Mouse (Mus musculus) left cerebral cortex, postnatal 14 days (tissue): ENCODE data around the gene Epha10. TPM values are rescaled to one million over a fixed set of nuclear protein-coding genes. Genes with fewer than 3 reads are reported as not detected.

Source experiments
- DNase-seq, 2 experiments: peaks; one replicate each; pipeline ENCODE4 v3.0.0; 2021 to 2022; ENCODE audit warnings: low spot score in 2 of 2, mixed read lengths in 1 of 2
- intact Hi-C: fragments of 180-260 bp; cut with DNase I; formaldehyde crosslinking; loops from one replicate; pipeline ENCODE4 v1.15.1; 2025
- long read RNA-seq, 2 experiments: library from polyadenylated mRNA; stranded (forward); transcript quantifications; one replicate each; pipeline ENCODE4 v2.0.0; 2021
- total RNA-seq, 2 experiments: library from RNA; stranded (reverse); gene quantifications; 2 replicates each; pipeline ENCODE4 v1.2.3; 2021

The Epha10 gene
- total RNA-seq, result 10 to 100 TPM; 32.4 to 34.4 TPM
- long read RNA-seq, experiment 1, full-length matches to known transcripts, result 1 of 30 reads
- long read RNA-seq, experiment 1, partial matches to known transcripts, result 15 of 30 reads
- long read RNA-seq, experiment 1, other reads (novel, unspliced or antisense), result 14 of 30 reads
- long read RNA-seq, experiment 2, partial matches to known transcripts, result 10 of 33 reads
- long read RNA-seq, experiment 2, other reads (novel, unspliced or antisense), result 23 of 33 reads

DNA sequence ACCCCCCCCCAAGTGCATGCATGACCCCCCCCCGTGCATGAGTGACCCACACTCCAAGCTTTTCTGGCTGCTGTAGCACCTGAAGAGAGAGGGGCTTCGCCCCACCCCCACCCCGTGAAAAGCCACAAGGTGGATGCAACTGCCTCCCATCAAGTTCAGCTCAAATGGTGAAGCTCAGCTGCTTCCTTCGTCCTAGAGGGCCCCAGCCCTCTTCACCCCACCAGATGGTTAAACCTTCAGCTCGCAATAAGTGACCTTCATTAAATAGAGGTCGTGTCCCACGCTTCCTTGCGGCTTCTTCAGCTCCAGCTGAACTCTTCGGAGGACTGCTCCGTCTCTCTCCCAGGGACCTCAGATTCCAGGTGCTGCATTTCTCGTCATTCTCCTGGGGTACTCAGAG, at the start of gene Epha10:
Gene Epha10, plus strand, starts transcription at position 301 of the 400 bp plus-strand sequence.
- DNase-seq, result no peak
- intact Hi-C loops, result no loop called here

DNA sequence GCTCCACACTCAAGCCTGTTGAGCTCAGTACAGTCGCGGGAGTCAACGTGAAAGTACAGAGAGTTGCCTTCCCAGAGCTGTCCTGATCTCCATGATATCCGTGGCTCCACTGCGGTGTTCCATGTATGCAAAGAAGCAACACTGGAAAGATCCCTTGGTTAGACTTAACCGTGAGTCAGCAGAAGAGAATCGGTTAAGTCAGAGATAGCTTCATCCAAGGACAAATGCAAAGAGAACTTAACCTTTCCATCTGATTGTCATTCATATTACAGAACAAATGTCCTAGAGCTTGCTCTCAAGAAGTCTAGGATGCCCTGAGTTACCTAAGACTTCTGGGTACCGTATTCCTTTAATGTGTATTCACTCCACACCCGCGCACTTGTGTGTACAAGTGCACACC, 47.9 kb upstream of the Epha10 start:
- no peak for DNase-seq
- intact Hi-C loops, result no loop called here

DNA sequence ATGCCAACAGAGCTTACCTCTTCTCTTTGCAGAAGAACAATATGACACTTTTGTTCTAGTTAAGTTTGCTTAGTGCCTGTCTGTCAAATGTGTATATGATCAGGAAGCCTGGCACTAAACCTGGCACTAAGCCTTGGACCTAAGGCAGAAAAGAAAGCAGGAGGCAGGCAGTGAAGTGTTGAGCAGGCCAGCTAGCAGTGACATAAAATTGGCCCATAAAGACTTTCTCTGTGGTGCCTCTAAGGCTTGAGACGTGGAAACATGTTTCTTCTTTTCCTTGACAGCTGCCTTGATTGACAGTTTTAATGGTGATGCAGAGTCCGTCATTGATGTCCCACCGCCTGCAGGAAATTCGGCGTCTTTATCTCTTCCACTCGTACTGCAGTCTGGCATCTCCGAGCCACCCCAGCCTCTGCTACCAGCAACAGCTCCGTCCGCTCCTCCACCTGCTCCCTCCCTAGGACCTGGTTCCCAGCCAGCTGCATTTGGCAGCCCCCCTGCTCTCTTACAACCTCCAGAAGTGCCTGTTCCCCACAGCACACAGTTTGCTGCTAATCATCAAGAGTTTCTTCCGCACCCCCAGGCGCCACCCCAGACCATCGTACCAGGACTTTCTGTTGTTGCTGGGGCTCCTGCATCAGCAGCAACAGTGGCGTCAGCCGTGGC, 42.5 kb upstream of the Epha10 start:
- DNase-seq, result no peak
- intact Hi-C loops, result no loop called here

DNA sequence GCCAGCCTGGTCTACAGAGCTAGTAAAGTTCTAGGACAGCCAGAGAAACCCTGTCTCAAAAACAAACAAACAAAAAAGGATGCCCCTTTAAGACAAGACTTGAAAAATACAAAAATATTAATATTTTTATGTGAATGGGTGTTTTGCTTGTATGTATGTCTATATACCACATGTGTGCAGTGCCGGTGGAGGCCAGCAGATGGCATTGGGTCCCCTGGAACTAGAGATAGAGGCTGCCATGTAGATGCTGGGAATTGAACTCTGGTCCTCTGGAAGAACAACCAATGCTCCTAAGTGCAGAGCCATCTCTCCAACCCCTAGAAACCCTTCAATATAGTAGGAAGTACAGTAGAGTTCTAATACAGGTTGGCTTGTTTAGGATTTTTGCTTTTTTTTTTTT, 39.7 kb upstream of the Epha10 start:
- intact Hi-C loops, result no loop called here
- DNase-seq, result no peak

DNA sequence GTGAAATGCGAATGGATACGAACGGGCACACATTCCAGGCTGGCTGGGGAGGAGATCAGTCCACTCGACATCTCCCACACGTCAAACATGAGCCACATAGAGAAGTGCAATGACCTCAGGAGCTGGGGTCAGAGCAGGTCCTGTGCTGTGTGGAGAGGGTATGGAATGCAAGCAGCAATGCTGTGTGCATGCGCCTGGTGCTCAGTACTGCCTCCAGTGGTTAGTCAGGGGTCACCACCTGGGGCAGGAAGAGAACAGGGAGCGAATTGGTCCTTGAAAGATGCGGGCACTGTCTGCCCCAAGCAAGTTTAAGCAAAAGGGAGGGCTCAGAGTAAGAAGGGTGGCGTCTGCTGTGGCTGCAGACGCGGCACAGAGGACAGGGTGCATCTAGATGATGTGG, 37.2 kb upstream of the Epha10 start:
- DNase-seq, result no peak
- intact Hi-C loops, result no loop called here

DNA sequence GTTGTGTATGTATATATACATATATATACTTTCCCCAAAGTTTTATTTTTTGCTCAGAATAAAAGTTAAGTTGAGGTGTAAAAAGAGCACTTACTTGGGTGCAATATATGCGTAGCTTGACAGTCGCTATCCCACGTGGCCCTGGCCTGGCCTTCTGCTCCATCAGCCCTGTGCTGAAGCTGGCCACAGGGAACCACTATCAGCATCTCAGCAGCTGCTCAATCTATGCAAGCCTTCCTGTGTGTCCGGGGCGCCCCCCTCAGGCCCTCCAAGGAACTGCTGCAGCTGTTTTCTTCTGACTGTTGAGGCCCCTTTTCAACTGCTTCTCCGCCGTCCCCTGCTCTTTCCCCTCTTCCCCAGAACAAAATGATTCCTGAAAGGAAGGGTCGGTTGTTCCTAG, 33.1 kb upstream of the Epha10 start:
- peak; percentile 89 to 93 for DNase-seq
- intact Hi-C loops, result loop anchor here (2.0 kb wide), 1 partner anchor 45 kb away; the partner anchor contains the start of gene Mtf1

DNA sequence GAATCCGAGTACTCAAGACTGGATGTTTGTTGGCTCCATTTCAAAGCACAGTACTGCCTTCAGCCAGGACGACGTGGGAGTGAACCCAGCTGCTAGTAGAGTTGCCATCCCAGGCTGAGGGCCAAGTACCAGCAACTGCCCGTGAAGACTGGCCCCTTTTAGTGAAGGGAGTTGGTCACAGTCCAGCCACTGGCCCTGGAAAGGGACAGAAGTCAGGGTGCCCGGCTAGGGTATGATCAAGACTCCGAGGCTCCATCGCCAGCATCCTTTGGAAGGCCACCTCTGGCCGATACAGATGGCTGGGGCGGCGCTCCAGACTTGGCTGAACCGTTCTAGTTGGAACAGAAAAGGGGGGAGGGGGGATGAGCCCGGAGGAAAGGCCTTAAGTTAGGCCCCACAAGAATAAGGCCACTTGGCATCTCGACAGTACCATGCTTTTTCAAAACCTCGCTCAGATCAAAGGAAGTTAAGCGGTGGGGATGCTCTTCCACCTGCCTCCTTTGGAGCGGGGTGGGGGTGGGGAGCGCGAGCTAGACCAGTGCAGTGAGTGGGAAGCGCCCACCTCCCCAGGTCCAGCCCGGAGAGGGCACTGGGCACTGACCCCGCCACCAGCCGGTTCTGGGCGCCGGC, 31.0 kb upstream of the Epha10 start:
- DNase-seq, result peak; percentile 72 to 90
- intact Hi-C loops, result no loop called here

DNA sequence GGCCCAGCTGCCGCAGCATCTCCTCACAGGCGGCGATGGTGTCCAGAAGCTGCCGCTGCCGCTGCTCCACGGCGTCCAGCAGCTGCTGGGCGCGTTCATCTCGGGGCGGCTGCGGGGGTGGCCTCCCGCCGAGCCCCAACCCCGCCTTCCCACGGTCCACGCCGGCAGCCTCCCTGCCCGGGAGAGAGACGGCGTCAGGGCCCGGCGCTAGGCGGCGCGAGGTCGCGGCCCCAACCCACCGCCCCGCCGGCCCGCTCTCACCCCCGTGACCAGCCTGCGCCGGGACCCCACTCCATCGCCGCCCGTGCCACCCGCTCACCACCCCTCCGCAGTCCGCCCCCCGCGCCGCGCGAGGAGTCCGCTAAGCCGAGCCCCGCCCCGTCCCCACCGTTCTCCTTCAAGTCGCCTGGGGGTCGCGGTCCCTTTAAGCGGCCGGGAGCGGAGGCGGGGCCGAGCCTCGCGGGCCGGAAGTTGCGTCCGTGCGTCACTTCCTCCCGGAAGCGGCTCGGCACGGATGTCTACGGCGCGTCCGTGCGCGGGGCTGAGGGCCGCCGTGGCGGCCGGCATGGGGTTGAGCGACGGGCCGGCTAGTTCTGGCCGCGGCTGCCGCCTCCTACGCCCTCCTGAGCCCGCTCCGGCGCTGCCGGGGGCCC, 30.3 kb upstream of the Epha10 start, which contains the start of gene Yrdc:
Gene Yrdc, plus strand, starts transcription at position 419 of the 653 bp plus-strand sequence.
- intact Hi-C loops, result no loop called here
- DNase-seq, result peak; percentile 93 to 95

DNA sequence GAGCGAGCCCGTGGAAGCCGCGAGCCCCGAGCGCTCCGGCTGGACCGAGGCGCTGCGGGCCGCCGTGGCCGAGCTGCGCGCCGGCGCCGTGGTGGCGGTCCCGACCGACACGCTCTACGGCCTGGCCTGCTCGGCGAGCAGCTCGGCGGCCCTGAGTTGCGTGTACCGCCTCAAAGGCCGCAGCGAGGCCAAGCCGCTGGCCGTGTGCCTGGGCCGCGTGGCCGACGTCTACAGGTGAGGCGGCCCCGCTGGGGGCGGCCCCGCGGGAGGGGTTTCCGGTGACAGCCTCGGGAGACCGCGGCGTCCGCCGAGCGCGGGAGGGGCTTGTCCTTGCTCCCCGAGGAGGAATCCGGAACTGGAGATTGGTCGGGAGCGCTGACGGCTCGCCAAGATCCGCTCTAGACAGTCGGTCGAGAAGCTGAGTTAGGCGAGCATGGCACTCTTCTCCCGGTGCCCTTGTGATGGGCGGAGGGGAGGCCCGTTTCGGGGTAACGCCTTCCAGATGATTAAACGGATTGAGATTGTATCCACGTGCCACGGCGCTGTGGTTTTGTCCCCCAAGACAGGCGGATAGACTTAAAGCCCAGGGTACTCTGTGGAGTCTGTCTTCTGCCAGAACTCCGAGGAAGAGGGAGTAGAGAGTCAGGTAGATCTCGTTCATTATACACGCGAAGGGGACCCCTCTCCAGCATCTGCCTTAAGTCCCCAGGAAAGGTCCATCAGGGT, 29.6 kb upstream of the Epha10 start, which contains the start of gene 1110065P20Rik:
Gene 1110065P20Rik, minus strand, starts transcription at position 264 of the 726 bp plus-strand sequence.
- DNase-seq, result peak; percentile 76 to 78
- intact Hi-C loops, result no loop called here

DNA sequence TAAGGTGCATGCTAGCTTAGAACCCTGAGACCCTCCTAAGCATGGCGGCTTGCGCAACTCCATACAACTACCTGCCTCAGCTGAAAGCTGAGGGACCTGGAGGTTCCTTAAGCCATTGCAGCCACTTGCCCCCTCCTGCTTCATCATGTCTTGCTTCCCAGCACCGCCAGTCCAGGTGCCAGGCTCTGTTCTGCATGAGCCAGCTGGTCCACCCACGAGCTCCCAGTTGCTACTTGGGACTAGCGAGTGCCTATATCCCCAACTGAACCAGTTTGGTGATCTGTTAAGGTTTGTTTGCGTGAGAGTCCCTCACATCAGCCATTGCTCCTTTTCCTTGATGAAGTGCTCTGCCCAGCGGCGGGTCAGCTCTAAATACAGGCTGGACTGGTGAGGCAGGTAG, 24.4 kb upstream of the Epha10 start:
- intact Hi-C loops, result no loop called here
- DNase-seq, result no peak

DNA sequence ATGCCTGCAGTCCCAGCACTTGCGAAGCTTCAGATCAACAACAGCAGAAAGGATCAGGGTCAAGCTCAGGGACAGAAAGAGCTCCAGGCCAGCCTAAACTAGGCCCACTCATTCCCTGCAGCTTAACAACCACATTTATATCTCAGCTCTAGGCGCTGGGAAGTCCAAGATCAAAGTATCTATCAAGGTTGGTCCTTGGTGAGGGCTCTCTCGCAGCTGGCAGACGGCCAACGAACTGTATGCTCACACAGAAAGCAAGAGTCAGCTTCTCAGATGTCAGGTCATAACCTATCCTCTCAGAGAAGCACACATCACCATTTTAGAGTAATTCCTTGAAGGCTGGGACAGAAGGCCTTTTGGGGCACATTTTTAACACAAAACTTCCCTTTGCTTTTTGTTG, 22.3 kb upstream of the Epha10 start:
- intact Hi-C loops, result no loop called here
- no peak for DNase-seq

DNA sequence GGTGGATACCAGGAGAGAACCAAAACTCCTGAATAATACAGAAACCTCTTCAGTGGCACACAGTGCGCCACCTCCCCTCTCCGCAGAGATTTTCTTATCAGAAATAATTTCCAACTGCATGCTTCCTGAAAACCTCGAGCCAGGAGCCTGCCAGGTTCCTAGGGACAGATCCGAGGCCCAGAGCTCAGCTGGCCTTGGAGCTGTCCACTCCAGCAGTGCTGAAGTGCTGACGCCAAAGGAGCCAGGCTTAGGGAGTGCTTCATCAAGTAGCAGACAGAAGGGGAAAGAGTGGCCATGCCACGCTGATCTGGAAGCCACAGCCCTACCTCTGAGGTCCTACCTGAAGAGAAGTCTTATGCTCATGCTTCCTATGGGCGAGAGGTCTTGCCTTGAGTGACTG, 20.3 kb upstream of the Epha10 start:
- intact Hi-C loops, result no loop called here
- peak in 1 of 2 experiments; percentile 45 for DNase-seq

DNA sequence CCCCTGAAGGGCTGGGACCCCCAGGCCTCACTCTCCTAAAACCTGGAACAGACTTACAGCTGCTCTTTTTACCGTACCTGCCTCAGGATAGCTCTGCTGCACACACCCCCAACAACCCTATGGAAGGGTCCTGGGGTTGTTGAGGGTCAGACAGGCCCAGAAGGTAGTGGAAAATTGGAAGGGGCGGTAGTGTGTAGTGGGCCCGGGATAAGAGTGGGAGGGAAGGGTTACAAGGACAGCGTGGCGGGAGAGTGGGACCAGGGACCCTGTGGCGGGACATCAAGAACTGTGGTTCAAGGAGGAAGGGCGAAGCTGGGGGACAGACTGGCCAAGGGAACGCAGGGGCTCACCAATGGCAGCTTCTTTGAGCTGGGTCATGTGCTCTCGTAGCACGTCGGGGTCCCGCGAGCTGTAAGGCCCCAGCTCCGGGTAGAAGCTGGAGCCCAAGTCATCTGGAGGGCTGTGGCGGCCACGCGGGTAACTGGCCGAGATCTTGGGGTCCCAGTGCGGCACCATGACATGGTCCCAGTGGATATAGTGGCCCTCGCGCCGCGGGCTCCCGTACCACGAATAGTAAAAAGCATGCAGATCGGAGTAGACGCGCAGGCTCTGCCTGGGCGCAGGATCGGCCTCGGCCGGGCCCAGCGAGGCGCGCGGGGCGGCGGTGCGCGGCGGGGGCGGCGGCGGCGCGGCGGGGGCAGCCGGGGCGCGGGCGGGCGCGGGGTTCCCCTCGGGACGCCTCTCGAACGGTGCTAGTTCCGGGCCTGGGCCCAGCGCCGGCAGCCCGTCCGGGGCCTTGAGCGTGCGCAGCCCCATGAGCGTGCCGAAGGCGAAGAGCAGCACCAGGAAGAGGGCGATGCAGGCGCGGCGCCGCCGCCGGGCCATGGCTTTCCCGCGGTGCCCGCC, 19.2 kb upstream of the Epha10 start, which contains the start of gene Maneal:
Gene Maneal, minus strand, starts transcription at position 889 of the 906 bp plus-strand sequence.
- intact Hi-C loops, result no loop called here
- DNase-seq, result no peak

DNA sequence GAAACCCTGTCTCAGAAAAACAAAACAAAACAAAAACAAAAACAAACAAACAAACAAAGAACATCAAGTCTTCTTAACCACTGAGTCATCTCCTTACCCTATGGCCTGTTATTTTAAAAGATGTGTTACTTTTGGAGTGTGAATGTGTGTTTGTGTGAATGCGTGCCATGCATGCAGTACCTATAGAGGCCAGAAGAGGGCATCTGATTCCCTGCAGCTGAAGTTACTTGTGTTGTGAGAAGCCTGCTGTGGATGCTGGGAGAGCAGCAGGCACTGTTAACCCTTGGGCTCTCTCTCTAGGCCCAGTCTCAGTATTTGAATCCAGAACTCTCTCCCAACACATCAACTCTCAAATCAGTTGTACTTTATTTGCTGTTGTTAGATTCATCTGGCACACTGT, 8.0 kb upstream of the Epha10 start:
- intact Hi-C loops, result no loop called here
- no peak for DNase-seq

DNA sequence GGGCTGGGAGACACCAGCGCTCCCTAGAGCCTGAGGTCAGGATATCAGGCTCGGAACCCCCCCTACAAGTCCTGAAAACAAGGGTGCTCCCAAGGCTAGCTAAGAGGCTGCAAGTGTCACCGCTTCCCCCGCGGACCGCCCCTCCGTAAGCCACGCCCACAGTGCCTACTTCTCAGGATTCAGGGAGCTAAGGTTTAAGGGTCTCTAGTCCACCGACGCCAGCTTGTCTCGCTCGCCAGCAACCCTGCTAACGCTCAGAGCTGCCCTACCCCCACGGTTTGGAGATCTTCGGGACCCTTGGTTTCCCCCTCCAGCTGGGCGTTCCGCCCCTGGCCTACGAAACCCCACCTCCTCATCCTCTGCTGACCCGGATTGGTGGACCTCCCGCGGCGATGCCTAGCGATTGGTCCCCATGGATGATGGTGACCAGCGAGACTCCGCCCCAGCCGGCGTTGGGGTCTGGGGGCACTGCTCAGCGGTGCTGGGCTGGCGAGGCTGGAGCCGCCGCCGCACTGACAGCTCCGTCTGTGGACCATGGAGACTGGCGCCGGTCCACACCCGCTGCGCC, 726 bp downstream of the Epha10 start:
- DNase-seq, result peak; percentile 83 to 90
- intact Hi-C loops, result no loop called here

DNA sequence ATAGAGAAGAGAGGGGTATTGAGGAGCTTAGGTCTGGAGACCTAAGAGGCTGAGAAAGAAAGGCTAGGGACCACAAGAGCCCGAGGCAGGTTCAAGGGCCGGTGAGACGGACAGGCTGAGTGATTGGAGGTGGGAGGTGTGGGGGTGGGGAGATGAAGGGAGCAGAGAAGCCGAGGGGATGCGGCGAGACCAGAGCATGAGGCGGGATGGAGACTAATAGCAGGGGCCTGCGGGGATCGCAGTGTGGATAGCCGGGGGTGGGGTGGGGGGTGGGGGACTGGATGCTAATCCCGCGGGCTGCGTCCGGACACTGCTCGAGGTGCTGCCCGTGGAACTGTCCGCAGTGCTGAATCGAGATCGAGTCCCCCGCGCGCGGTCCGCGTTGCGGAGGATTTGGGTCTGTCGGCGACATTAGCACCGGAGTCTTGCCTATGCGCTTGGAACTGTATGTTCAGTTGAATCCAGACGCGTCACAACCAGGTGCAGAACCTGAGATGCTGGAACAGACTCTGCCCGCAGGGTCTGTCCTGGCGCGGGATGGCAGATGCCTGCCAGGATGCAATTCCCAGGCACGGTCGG, 1.5 kb downstream of the Epha10 start:
- DNase-seq, result peak in 1 of 2 experiments; percentile 33
- intact Hi-C loops, result no loop called here

DNA sequence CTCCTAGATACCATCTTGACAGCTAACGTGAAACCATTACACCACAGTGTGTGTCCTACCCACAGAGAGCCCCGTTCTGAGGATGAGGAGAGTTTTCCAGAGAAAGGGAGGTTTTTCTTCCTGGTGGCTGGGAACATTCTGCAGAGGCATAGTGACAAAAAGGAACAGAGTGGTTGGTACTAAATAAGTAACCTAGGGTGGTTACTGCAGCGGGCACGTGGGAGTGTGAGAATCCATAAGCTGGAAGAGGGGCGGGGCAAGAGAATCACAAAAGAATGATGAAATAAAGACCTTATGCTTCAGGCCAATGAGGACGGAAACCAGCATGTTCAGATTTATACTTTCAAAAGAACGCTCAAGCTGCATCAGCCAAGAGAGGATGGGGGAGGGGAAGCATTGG, 8.0 kb downstream of the Epha10 start:
- intact Hi-C loops, result no loop called here
- DNase-seq, result peak in 1 of 2 experiments; percentile 25

DNA sequence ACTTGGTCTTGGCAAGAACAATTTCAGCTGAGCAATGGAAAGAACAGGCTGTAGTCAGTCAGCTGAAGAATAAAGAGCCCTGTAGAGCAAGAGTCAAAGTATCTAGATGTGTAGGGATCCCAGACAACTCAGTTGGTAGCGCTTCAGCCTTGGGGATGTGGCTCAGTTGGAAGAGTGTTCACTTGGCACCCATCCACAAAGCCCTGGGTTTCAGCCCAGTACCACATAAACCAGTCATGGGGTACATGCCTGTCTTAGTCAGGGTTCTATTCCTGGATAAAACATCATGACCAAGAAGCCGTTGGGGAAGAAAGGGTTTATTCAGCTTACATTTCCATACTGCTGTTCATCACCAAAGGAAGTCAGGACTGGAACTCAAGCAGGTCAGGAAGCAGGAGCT, 9.2 kb downstream of the Epha10 start:
- intact Hi-C loops, result no loop called here
- peak in 1 of 2 experiments; percentile 26 for DNase-seq
